Mouse (Mus musculus) myocyte (in vitro differentiated cells): ENCODE measurements around the gene Xpo6.

Experiments used
- MYOG ChIP-seq, 3 experiments: IDR thresholded peaks; one replicate each; pipeline ENCODE4 v1.6.1; 2011; ENCODE audit warnings: control low read depth in 2 of 3, low read depth in 2 of 3, mild to moderate bottlenecking in 2 of 3; ENCODE audit not compliant: insufficient read length in 2 of 3, control insufficient read depth in 1 of 3, insufficient read depth in 1 of 3
- POLR2A ChIP-seq: IDR thresholded peaks from one replicate; pipeline ENCODE4 v1.6.1; 2011; ENCODE audit warnings: low read depth, mild to moderate bottlenecking, control low read depth, moderate library complexity; ENCODE audit not compliant: insufficient read length

DNA sequence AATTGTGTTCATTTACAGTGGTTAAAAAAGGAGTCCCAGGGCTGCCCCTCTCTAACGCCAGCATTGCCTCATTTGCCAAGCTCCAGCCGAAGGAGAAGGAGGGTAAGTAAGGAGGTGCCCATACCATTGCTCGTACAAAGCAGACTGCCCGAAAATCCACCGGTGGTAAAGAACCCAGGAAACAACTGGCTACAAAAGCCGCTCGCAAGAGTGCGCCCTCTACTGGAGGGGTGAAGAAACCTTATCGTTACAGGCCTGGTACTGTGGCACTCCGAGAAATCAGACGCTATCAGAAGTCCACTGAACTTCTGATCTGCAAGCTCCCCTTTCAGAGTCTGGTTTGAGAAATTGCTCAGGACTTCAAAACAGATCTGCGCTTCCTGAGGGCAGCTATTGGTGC, 24.3 kb downstream of the Xpo6 start:
- no peak for TF ChIP-seq POLR2A
- TF ChIP-seq MYOG (IDR thresholded peaks at IDR 0.05; ENCODE audit: control insufficient read depth in 1 of 3, insufficient read depth in 1 of 3, insufficient read length in 2 of 3, low read depth in 2 of 3) = no peak
